Mouse (Mus musculus): ENCODE results near the gene Ankrd55. TPM values are rescaled to one million over a fixed set of nuclear protein-coding genes. Genes with fewer than 3 reads are reported as not detected.
A peak's percentile ranks its signal among the peaks of the same experiment; 100 is the strongest.

Ankrd55 gene
- polyA plus RNA-seq, 1 experiment, result 0.15 TPM

- no peak for DNase-seq (ENCODE audit: low read depth)
Observed at GRCm38 (mm10) chr13:112381476-112381875, 93.2 kb downstream of the Ankrd55 start.

- DNase-seq (ENCODE audit: low read depth), result peak; percentile 83
Observed at GRCm38 (mm10) chr13:112382457-112382856, 94.2 kb downstream of the Ankrd55 start.

DNA sequence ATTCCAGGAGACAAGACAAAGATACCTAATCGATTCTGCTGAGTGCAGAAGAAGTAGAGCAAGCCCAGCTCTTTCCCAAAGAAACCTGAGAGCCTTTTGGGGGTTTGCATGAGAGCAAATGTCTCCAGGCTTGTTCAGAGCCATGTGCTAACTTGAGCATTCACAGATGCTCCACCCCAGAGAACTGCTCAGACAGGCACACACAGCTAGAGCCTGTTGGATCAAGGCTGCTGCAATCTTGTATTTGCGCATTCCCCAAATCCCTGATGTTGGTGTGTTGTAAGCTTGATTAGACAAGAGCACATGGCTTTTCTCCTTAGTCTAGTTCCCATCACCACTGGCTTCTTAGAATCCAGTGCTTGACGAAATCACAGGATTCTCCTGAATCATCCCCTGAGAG is 94.7 kb downstream of the Ankrd55 start:
- DNase-seq (ENCODE audit: low read depth), result peak; percentile 89

DNA sequence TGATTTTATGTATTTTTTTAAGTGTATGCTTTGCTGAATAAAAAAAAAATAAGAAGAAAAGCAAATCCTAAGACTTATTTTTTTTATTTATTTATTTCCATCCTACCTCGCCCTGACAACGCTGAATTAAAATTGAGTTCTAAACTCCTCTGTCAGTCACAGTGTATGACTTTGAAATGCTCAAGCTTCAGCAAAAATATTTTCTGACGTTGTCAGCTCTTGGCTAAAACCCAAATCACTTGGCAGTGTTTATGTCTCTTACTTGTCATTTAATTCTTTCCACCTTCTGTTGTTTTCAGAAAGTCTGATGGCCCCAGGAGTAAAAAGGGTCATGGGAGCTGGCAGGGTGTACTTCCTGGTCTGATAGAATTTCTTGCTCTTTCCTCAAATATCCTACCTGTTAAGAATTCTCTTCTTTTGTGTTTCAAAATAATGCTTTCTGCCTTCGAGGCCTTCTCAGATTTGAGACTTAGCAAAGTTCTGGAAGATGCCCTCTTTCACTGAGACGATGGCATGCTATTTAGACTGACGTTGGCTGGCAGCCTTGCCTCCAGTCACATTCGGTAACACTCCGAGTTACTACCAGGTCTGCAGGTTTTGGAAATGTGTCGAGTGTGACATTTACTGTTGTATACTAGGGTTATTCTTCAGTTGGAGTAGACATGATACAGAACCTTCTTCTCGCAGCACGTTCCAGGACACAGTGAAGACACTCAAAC is 95.8 kb downstream of the Ankrd55 start:
- DNase-seq (ENCODE audit: low read depth), result no peak

- no peak for DNase-seq (ENCODE audit: low read depth)
Observed at GRCm38 (mm10) chr13:112385040-112385439, 96.8 kb downstream of the Ankrd55 start.

GRCm38 (mm10) chr13:112386494-112387075 is 98.3 kb downstream of the Ankrd55 start:
- no peak for DNase-seq (ENCODE audit: low read depth)

GRCm38 (mm10) chr13:112387279-112387678 is 99.0 kb downstream of the Ankrd55 start:
- DNase-seq (ENCODE audit: low read depth), result no peak

- DNase-seq (ENCODE audit: low read depth), result no peak
Observed at GRCm38 (mm10) chr13:112388176-112388575, 99.9 kb downstream of the Ankrd55 start.

DNA sequence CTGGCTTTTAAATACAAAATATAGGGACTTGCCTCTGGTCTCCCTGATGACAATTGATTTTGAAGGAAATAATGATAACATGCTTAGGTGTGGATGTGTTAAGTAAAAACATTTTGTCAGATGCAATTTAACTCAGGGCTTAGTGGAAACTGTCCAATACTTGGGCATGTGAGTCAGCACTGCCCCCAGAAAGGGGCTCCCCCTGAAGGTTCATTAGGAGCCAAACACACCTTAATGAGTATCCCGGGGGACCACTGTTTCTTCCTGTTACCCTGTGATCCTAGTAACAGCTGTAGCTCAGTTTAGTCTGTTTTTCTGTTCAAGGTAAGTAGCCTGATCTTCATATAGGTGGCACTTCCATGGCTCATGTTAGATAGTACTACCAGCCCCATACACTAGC is 102.0 kb downstream of the Ankrd55 start:
- DNase-seq (ENCODE audit: low read depth), result no peak

GRCm38 (mm10) chr13:112391354-112391753 is 103.1 kb downstream of the Ankrd55 start:
- no peak for DNase-seq (ENCODE audit: low read depth)

- DNase-seq (ENCODE audit: low read depth), result no peak
Observed at GRCm38 (mm10) chr13:112393356-112393755, 105.1 kb downstream of the Ankrd55 start.

- no peak for DNase-seq (ENCODE audit: low read depth)
Observed at GRCm38 (mm10) chr13:112394271-112394670, 106.0 kb downstream of the Ankrd55 start.

GRCm38 (mm10) chr13:112404723-112405122 is 116.5 kb downstream of the Ankrd55 start:
- DNase-seq (ENCODE audit: low read depth), result no peak

DNA sequence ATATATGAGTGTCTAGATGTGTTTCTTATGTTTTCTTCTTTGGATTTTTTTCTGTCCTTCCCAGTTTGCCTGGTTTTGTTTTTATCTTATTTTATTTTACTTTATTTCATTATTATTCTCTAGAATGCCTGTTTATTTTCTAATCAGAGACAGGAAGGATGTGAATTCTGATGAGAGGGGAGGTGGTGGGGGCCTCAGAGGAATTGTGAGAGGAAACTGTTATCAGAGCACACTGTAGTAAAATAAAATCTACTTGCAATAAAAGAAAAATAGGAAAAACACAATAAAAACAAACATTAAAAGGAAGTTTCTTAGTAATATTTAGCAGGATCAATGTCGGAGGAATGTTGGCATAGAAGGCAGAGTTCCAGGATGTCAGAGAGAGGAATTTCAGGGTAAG is 116.9 kb downstream of the Ankrd55 start:
- no peak for DNase-seq (ENCODE audit: low read depth)

DNA sequence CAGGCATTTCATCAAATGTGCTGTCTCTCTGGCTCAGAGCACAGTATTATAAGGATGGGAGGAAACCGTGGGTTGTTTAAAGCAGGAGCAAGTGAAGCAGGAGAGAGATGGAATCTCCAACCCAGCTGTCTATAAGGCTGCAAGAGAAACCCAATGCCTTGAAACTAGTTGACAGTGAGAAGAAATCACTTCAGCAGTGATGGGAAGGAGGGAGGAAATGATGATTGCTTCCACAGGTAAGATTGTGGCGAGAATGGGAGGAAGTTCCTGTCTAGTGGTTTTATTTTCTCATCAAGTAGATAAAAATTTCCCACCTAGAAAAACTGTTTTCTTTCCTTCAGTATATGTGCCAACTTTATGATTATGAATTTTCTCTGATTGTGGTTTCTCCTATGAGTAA is 118.4 kb downstream of the Ankrd55 start:
- DNase-seq (ENCODE audit: low read depth), result no peak

GRCm38 (mm10) chr13:112407181-112407700 is 119.0 kb downstream of the Ankrd55 start:
- no peak for DNase-seq (ENCODE audit: low read depth)

DNA sequence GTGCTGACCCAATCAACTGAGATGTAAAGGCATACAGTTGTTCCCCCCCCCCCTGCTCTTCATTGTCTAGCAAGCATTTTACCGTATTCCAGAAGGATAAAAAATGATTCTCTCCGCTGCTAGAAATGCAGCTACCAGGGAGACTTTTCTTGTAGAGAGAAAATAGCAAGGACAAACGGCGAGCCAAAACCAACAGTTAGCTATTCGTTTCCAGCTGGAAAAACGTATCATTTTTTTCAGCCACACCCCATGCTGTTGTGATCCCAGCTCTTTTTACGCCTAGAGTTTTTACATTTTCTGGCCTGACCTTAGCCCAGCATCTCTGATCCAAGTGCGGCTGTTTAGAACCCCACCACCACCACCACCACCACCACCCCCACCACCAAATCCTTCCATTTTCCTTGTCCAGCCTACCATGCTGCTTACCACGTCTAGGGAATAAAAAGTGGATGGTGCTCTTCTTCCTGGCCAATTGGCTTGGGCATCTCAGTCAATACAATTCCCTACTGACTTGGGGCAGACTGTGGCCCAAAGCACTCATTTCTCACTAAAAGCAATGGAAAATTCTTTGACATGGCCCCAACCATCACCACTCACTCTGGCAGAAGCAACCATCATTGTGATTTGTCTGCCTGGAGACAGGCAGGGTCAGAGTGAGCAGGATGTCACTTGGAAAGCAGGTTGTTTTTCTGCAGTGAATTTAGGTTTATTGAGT is 119.7 kb downstream of the Ankrd55 start:
- DNase-seq (ENCODE audit: low read depth), result no peak

DNA sequence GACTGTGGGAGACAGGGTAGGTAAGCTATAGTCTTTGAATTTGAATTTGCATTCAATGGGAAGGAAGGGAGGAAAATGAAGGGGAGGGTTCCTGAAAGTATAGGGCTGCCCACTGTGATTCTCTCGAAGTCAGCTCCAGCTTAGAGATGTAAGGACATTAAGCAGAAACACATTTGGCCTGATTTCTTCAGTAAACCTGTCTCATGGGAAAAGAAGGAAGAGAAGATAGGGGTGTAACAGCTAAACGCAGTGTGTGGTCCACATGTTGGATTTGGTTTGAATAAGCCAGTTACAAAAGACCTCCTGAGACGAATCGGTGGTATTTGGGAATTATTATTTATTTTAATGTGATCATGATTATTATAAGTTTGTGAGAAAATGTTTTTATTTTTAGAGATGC is 120.5 kb downstream of the Ankrd55 start:
- no peak for DNase-seq (ENCODE audit: low read depth)

- no peak for DNase-seq (ENCODE audit: low read depth)
Observed at GRCm38 (mm10) chr13:112409331-112409730, 121.1 kb downstream of the Ankrd55 start.

GRCm38 (mm10) chr13:112409851-112410250 is 121.6 kb downstream of the Ankrd55 start:
- DNase-seq (ENCODE audit: low read depth), result no peak

DNA sequence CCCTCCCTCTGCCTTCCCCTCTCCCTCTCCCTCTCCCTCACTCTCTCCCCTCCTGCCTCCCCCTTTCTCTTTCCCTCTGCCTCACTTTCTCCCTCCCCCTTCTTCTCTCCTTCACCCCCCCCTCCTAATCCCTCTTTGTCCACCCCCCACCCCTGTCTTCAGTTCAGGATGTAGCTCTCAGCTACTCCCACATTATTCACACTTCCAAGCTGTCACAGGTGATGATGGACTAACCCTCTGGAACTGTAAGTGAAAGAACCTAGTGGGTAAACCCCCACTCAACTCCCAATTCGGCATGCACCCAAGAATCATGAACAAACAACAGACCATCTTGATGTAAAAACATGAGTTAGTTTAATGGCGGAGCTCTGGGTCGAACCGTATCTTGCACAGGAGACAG is 122.2 kb downstream of the Ankrd55 start:
- no peak for DNase-seq (ENCODE audit: low read depth)

GRCm38 (mm10) chr13:112411216-112411822 is 123.1 kb downstream of the Ankrd55 start:
- DNase-seq (ENCODE audit: low read depth), result no peak

All from gonadal fat pad, adult 2 months (tissue).